Mouse (Mus musculus) urinary bladder, adult 2 months (tissue): ENCODE measurements around the gene Tjp1. TPM values are rescaled to one million over a fixed set of nuclear protein-coding genes. Genes with fewer than 3 reads are reported as not detected.

Source experiments
- DNase-seq: peaks from one replicate; pipeline ENCODE4 v3.0.0; 2022; ENCODE audit warnings: low spot score
- polyA plus RNA-seq: library from polyadenylated mRNA; depleted of rRNA; stranded (reverse); fragments of >200 nt; gene quantifications from 2 replicates; pipeline ENCODE4 v1.2.3, GENCODE M21; 2012

Tjp1 gene
- polyA plus RNA-seq, 1 experiment = 71.6 TPM

DNA sequence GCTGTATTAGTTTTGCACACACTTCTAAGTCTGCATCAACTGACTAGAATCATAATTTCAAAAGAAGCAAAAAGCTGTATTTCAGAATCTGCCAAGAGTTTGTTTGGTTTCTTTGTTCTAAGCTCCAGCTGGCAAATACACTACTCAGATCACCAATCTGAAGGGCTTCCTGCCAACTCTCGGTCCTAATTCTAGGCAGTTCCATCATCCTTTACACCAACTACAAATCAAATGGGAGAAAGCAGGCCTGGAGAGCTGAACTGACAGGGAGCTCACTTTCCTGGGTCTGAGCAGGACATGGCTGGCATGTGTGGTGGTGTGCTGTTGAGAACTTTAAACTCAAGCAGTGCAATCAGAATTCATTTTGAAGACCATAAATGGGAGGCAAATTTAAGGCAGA lies 170.0 kb downstream of the Tjp1 start:
- DNase-seq = no peak

DNA sequence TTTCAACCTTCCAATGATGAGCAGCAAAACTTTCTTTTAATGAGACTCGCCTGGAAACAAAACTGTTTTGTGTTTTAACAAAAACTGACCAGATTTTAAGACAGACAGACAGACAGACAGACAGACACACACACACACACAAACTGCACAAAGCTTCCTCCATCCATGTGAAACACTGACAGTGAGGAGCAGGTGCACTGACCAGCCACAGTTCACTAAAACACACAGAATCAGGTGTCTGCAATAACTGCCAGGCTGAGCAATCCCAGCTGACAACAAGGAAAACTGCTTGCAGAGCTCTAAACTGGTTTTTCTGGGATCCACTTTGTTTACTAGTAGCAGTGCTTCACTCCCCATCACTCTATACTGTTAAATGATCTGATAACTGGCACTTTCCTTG lies 171.4 kb downstream of the Tjp1 start:
- DNase-seq = no peak

DNA sequence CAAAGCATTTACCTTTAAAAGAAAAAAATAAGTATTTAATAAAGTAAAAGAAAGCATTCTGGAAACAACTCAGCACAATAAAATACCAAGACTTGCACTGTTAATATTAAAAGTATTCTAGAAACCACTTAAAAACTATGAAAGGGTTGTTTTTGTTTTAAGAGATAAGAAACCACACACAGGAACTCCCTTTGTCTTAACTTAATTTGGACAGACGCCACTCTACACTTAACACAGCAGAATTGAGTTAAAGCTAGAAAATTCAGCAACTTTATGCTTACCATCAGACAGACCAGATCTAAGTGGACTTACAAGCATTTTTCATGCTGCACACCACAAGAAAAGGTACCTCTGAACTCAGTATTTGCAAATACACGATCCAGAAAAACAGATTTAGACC lies 172.7 kb downstream of the Tjp1 start:
- no peak for DNase-seq

DNA sequence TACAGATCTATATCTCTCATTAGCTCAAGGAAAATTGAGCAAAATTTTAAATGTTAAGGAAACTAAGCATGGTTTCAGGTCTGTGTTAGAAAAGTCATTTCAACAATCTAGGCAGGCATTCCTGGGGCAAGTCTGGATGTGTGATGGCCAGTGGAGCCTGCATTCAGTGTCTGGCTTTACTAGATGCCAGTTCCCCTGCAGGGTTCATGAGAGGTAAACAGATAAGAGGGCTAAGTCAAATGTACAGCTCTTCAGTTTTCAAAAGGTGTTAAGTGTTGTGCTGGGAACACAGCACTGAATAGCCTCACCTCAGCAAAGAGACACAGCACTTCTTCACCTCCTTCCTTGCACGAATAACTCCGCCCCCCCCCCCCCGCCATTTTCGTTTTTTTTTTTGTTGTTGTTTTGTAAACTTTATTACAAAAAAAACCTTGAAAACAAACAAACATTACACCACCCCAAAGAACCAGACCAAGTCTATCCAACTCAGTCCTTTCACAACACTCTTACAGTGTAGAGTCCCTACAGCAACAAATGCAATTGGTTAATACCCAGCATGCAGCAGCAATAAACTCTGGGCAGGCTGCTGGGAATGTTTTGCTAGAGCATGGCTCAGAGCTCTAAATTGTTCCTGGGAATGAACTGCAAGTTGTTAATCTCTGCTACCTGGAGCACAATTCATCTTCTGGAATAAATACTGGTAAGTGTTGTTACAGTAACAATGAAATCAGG lies 177.1 kb downstream of the Tjp1 start:
- DNase-seq = no peak

DNA sequence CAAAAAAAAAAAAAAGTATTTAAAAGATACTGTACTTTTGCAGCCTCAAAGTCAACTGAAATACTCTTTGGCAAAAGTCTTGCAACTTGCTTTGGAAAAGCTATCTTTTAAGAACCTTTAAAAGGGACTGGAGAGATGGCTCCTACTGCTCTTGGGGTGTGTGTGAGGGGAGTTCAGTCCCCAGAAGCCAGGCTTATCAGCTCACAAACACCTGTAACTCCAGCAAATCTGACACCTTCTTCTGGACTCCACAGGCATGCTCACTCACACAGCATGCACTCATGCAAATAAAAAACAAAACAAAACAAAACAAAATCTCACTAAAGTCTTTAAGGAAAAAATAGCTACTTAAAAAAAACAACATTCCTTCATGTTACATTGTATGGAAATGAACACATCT lies 179.0 kb downstream of the Tjp1 start:
- DNase-seq = no peak

DNA sequence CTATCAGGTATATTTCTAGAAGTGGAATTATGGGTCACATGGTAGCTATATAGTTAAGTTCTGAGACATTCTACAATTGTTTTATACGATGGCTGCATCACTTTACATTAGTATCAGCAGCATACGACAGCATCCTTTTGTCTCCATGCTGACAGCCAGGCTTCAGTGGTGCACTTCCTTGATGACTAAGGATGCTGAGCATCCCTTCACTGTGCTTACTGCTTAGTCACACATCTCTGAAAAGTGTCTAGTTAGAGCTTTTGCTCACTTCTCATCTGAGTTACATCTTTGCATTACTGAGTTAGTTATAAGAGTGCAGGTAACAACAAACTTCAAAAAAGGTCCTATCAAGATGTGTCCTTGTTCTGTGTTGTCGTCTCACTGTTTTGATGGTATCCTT lies 182.3 kb downstream of the Tjp1 start:
- DNase-seq = no peak

DNA sequence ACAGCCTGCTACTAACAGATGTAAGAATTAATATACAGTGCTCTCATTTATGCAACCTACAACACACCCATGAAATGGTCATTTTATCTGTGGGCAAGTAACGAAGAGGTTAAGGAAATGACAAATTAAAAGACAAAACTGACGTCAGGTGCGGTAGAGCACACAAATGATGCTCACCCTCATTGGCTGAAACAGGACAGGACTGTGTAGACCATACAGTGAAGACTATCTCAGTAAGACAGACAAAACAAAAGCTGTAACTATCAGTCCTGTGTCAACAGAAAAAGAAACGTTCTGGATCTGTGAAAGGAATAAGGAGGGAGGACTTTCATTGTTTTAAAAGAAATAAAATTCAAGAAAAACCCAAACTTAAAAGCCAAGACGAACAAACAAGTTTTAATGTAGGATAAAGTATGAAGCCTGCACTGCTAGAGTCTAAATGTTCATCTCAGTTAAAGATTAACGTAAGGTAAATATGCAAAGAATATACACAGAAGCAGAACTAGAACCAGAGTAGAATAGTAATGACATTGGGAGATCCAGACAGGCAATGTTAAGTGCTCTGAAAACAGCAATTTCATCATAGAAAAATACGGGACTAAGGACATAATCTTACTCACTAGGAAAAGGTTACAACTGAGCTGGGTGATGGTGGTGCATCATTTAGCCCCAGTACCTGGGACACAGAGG lies 189.9 kb downstream of the Tjp1 start:
- no peak for DNase-seq

DNA sequence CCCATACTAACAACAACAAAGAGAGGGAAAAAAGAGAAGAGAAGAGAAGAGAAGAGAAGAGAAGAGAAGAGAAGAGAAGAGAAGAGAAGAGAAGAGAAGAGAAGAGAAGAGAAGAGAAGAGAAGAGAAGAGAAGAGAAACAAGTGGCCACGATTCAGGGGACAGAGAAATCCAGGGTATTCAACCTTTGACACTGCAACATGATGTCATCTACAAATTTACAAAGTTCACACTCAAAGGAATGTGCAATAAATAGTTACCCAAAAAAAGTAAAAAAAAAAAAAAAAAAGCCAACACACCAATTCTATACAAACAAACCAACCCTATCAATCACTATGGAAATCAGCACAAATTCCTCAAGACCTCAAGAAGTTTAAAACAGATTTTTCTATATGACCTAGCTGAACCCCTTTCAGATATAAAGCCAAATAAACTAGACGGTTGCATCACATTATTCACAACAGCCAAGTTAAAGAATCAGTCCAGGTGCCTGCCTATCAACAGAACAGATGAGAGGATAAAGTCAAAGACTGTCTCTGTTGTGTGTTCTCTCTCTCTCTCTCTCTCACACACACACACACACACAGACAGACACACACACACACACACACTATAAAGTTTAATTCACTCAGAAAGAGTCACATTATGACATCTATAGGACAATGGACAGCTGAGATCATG lies 194.4 kb downstream of the Tjp1 start:
- no peak for DNase-seq

DNA sequence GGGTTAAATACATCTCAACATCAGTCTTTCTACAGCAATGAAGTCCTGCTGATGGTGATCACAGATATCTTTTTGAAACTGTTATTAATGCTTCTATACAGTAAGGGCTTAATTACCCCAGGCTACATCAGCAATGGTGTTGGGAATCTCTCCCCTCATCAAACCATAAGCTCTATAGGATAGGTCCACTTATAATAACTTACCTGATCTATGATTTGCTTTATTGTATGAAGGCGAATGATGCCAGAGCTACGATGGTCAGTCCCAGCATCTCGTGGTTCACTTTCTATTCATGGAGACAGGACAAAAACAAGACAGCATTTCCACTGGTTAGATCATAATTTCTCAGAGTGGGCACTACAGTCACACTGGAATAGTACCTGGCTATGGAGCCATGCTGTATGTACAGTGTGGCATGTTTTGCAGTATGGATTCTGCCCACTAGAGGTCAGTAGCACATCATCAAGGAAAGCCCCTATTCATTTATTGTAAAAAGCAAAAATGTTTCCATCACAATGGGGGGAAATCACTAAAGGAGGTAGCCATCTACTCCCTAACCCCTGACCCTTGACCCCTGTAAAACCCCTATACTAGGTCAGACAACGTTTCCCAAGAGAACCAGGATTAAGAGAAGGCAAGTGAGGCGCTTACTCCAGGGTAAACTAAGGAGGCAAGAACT lies 208.4 kb downstream of the Tjp1 start:
- no peak for DNase-seq

DNA sequence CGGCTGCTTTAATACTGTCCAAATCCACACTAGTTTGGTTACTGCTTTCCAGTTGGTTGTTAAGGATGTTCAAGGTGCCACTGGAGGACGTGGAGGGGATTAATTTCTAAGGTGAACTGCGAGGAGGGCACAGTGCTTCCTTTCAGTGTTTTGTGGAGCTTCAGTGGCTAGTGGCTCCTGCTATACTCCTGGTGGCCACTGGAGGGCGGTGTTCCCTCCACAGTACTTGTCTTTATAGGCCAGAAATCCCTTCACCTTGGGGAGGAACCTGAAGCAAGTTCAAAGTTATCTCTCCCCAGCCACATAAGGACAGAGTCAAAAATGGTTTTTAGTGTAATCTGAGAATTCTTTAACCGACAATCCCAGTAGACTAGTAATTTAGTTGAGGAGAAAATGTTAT lies 210.2 kb downstream of the Tjp1 start:
- no peak for DNase-seq

DNA sequence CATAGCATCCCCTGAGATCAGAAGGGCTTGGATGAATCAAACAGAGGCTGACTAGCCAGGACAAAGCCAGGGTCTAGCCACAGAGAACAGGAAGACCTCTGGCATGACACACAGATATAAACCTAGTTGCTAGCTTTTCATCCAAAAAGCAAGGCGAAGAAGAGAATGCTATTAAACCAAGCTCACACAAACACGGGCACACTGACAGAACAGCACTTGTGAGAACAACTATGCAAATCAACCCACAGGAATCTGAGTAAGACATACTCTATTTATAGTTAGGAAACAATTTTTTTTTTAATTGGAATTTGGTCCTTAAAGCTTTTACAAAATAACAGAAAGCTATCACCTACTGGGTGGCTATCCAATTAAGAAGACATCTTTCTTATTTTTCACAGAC lies 212.4 kb downstream of the Tjp1 start:
- no peak for DNase-seq

DNA sequence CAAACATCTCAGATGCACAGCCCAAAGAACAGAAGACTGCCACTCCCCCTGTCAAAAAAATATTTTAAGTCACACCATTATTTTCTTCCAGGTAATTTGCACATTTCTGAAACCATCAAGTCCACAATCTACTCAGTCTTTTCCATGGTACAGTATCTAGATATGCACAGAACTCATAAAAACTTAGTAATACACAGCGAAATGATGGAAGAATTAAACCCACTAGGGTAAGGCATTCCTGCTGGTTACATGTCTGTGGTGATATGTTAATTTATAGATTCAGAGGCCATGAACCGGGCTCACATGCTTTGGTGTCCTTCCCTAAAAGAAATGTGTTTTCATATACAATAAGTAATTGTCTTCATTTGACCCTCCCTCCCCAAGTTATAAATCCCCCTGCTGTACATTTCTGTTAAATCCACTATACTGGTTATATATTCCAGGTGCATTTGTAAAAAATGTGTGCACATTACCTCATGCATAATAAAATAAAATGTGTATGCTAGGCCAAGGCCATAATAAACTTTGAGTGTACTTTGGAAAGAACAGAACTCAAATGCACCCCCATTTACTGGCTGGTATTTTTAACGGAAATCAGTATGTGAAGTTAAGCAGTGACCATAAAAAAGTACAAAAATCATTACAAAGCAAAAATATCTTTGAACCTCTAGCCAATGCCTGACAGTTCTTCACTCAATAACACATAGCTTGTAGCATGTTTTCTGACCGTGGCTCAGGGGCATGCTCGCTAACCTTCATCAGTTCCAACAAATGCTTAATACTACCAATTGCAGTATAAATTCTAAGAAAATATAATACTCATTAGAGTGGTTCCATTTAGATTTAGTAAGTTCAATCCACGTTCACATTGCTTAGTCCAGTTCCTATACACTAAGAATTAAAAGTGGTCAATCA lies 230.6 kb downstream of the Tjp1 start:
- DNase-seq = no peak

DNA sequence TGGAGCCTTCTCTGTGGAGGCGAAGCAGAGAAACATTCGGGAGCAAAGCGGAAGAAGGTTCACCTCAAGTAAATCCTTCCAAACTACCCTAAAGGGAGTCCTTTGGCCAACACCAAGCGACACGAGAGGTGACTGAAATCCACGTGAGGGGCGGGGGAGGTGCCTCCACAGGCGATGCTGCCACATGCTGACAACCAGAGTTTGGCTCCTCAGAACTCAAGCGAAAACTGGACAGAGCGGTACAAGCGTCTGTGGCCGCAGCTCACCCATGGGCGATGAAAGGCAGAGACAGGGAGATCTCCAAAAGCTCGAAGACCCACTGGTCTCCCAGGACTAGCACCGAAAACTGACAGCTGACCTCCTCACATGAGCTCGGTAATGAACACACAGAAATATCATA lies 244.7 kb downstream of the Tjp1 start:
- DNase-seq = no peak

DNA sequence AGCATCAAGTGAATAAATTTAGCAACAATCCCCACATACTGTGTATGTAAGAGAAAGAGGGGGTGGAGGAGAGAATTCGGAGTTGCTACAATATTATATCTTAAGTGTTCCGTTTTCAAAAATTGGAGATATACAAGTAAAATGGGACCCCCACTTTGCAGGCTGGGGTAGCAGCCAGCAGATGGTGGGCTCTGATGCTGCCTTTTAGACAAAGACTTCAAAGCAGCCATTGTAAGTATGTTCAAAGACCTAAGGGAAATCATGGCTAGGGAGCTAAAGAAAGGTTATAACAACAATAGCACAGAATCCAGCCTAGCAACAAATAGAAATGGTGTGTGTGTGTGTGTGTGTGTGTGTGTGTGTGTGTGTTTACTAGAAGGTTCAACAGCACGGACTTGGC lies 245.6 kb downstream of the Tjp1 start:
- DNase-seq = no peak

DNA sequence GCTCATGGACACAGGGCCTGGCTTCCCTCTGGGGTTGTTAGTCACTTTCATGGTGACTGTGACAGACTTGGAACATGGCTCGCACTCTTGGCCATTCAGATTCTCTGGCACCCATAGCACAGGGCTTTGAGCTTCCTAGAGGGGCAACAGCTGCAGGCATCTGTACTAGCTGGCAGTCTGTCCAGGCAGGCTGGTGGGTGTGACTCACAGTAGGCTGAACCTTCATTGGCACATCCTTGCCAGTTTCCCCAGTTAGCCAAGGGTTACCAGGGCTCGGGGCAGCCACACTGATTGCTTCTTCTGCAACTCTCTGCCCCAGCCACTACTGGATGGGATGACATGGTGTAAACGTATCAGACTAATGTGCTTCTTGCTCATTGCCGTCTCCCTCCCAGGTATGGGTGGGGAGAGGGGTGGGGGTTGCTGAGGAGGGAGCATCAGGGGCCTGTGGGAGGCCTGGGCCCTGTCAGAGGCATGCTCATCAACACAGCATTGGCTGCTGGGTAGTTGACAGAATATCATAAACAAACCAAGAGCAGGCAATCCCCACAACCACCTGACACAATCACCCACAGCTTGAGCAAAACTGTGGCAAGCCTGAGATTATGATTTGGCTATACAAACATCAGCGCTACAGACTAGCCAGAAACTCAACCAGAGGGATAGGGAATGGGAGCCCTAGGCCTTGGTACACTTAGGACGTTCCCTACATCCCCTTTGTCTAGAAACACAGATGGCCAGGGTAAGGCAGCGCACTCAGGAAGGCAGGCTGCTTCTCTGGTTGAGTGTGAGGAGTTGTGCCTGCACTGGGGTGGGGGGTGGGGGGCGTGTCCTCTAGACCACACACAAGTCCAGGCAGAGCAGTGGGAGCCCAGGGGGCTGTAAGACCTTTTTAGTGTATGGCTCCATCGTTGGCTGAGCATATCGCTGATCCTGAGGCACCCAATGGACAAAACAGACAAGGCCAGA lies 246.4 kb downstream of the Tjp1 start:
- no peak for DNase-seq

DNA sequence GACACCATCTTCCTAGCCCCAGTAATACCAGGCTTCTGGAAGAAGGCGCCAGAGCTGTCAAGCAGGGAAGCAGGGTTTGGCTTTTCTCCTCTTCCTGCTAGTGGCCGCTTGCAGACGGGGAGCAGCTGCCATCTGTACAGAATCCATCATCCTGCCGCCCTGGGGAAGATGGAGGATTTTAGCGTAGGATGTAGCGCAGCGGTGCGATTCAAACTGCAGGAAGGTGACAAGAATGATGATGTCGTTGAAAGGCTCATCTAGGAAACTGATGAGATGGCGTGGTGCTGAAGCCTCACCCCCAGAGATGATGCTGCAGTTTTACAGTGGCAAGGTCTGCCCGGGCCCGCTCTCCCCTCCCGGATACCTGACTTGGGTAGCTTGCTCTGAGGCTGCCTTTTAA lies 248.3 kb downstream of the Tjp1 start:
- no peak for DNase-seq

DNA sequence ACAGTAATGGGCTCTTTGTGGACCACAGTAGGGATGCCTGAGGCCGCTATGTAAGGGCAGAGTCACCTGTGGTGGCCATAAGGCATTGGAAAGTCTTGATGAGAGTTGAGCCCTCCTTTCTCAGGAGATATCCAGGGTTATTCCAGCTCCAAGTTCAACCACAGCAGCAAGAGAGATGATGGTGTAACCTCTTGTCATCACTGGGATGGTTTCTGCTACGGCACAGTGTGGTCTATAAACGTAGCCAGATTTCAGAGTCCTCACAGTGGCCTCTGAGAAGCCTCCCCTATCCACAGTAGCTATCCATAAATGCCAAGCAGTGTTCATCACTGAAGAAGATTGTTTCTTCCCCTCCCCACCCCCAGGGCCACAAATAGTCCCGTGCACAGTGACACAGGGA lies 251.8 kb downstream of the Tjp1 start:
- no peak for DNase-seq

DNA sequence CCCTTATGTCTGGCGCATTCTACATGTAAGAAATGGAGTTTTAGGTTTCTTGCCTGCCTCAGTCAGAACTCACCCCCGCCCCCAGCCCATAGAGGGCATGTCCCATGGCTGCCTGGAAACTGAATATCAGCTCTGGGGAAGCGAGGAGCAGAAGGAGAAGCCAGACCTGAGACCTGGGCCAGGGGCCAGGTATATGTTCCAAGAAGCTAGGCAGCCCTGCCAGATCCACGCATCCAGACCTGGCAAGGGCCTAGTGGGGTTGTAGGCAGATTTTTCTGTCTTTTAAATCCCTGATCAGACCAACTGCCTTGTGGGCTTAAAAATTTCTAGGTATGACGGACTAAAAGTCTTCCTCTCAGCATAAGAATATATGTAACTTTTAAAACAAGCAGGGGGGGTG lies 253.4 kb downstream of the Tjp1 start:
- DNase-seq = no peak

DNA sequence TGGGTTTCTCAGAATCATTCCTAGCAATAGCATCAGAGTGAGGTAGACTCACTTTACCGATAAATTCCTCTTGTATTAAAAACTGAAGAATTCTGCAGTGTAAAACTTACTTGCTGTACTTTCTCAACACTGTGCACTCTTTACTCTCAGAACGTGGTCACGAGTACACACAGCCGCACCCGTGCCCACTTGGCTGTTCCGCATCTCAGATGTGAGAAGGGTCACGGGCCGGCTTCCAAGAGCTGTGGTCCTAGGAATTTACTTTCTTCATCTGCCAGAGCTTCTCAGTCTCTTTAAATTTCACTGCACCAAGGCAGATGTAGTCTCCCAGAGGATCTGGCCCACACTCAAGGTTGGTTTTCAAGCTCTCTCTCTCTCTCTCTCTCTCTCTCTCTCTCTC lies 277.9 kb downstream of the Tjp1 start:
- no peak for DNase-seq
